27 mouse cellular contexts compared by ENCODE assay signal in genomic region chr2:179318046-179318445, GRCm38 (mm10).
A peak's percentile ranks its signal among the peaks of the same experiment; 100 is the strongest.
DNase-seq lines count a peak whose midpoint lies in the region; ATAC-seq and TF ChIP-seq lines count a peak whose summit lies in the region.
"Had no signal": no experiment of that assay in that cellular context is flagged by ENCODE, and none has a peak within 500 bp of the region (broad histone marks: within the 10 kb centered on the region; RNA-seq: fewer than 3 reads in every experiment).

No protein-coding gene starts in this region.

- 0 out of 2 replicates have a peak overlapping the region, but pooled peaks have one; percentile 3 for H3K27ac ChIP-seq in midbrain, embryonic 15.5 days
- no peak overlapping the region for H3K27ac ChIP-seq in midbrain, embryonic 11.5 days (ENCODE audit: low read depth, low read length)
- no peak overlapping the region for H3K27ac ChIP-seq in forebrain, embryonic 16.5 days (ENCODE audit: low read length)
- H3K27ac ChIP-seq: embryonic facial prominence, embryonic 12.5 days; embryonic facial prominence, embryonic 15.5 days; heart, adult 2 months; heart, embryonic 10.5 days; heart, embryonic 13.5 days; hindbrain, embryonic 14.5 days; hindbrain, postnatal 0 days had no signal

- no peak for ATAC-seq in midbrain, embryonic 15.5 days (replicated peaks)
- no peak for ATAC-seq in midbrain, embryonic 11.5 days (ENCODE audit: low FRiP score)
- peak; percentile 59 for ATAC-seq in forebrain, embryonic 16.5 days
- ATAC-seq: CD4-positive, CD25-positive, alpha-beta regulatory T cell, adult 4 months; hindbrain, postnatal 0 days; inflammation-experienced regulatory T-cells, adult 6 months; intestine, postnatal 0 days; Patski had no signal

- H3K9me3 ChIP-seq in midbrain, embryonic 15.5 days, result no peaks in the 10 kb centered on the region
- H3K9me3 ChIP-seq in midbrain, embryonic 11.5 days (ENCODE audit: control insufficient read depth, low read length), result no peaks in the 10 kb centered on the region; the same call in 1 of the 2 replicates
- H3K9me3 ChIP-seq in forebrain, embryonic 16.5 days (ENCODE audit: control insufficient read depth, low read length), result no peaks in the 10 kb centered on the region; the same call in 1 of the 2 replicates
- H3K9me3 ChIP-seq: embryonic facial prominence, embryonic 12.5 days; heart, embryonic 10.5 days had no signal

- no peaks in the 10 kb centered on the region for H3K4me1 ChIP-seq in midbrain, embryonic 15.5 days
- no peaks in the 10 kb centered on the region for H3K4me1 ChIP-seq in midbrain, embryonic 11.5 days (ENCODE audit: control insufficient read depth, insufficient read depth, low read length)
- H3K4me1 ChIP-seq in forebrain, embryonic 16.5 days (replicated peaks; ENCODE audit: control insufficient read depth, insufficient read depth, low read length), result peaks cover 3% of the 10 kb centered on the region; the same call in 1 of the 2 replicates
- H3K4me1 ChIP-seq: embryonic facial prominence, embryonic 12.5 days; embryonic facial prominence, embryonic 15.5 days; heart, embryonic 10.5 days; heart, embryonic 13.5 days had no signal

- DNase-seq in midbrain, embryonic 11.5 days (ENCODE audit: low spot score, missing footprints), result no peak
- DNase-seq in brain, embryonic 14.5 days (ENCODE audit: low read depth), result peak; percentile 76
- no peak for DNase-seq in left cerebral cortex, postnatal 4 days
- no peak for DNase-seq in lung, adult 18-20 months
- DNase-seq: adrenal gland, adult 2 months; adrenal gland, postnatal 14 days; cerebellum, adult 2 months; cerebellum, adult 9-11 months; cerebellum, postnatal 25 days; gastrocnemius, postnatal 10 days; gastrocnemius, postnatal 36 days; heart, adult 2 months; heart, postnatal 14 days; heart, postnatal 4 days; kidney, adult 2 months had no signal

- intact Hi-C loops in left cerebral cortex, postnatal 4 days (cut with DNase I), result no loop called here

- H3K4me2 ChIP-seq in midbrain, embryonic 15.5 days, result no peak overlapping the region
- no peak overlapping the region for H3K4me2 ChIP-seq in midbrain, embryonic 11.5 days
- H3K4me2 ChIP-seq in forebrain, embryonic 16.5 days (ENCODE audit: low read length), result no peak overlapping the region
- H3K4me2 ChIP-seq: embryonic facial prominence, embryonic 12.5 days; embryonic facial prominence, embryonic 15.5 days; heart, embryonic 13.5 days; hindbrain, embryonic 14.5 days had no signal

- H3K4me3 ChIP-seq in midbrain, embryonic 15.5 days, result no peak overlapping the region
- no peak overlapping the region for H3K4me3 ChIP-seq in midbrain, embryonic 11.5 days (ENCODE audit: low read depth, low read length)
- no peak overlapping the region for H3K4me3 ChIP-seq in forebrain, embryonic 16.5 days (replicated peaks; ENCODE audit: low read length)
- H3K4me3 ChIP-seq: embryonic facial prominence, embryonic 12.5 days; embryonic facial prominence, embryonic 15.5 days; heart, adult 2 months; heart, embryonic 10.5 days; heart, embryonic 13.5 days had no signal

- TF ChIP-seq POLR2A in brain, embryonic 14.5 days (IDR thresholded peaks at IDR 0.05; ENCODE audit: borderline replicate concordance, extremely low read depth, insufficient read depth, insufficient read length, poor library complexity, severe bottlenecking), result no peak

- WGBS in midbrain, embryonic 15.5 days, result 56% methylated on average over 6 of the region's 6 CpGs
- 77% methylated on average over 6 of the region's 6 CpGs for WGBS in midbrain, embryonic 11.5 days
- WGBS in forebrain, embryonic 16.5 days, result 21% methylated on average over 6 of the region's 6 CpGs

- no peak for TF ChIP-seq CTCF in brain, embryonic 14.5 days (IDR thresholded peaks at IDR 0.05; ENCODE audit: borderline replicate concordance, extremely low read depth, insufficient read depth, insufficient read length)

- H3K9ac ChIP-seq in midbrain, embryonic 15.5 days, result no peak overlapping the region
- H3K9ac ChIP-seq in midbrain, embryonic 11.5 days (ENCODE audit: low read length), result no peak overlapping the region
- no peak overlapping the region for H3K9ac ChIP-seq in forebrain, embryonic 16.5 days (replicated peaks; ENCODE audit: low read depth, low read length)
- H3K9ac ChIP-seq: embryonic facial prominence, embryonic 12.5 days; embryonic facial prominence, embryonic 15.5 days; heart, embryonic 13.5 days; hindbrain, embryonic 14.5 days had no signal

- H3K27me3 ChIP-seq in midbrain, embryonic 15.5 days (replicated peaks), result no peaks in the 10 kb centered on the region
- no peaks in the 10 kb centered on the region for H3K27me3 ChIP-seq in midbrain, embryonic 11.5 days (ENCODE audit: control insufficient read depth, insufficient read depth, low read length)
- no peaks in the 10 kb centered on the region for H3K27me3 ChIP-seq in forebrain, embryonic 16.5 days (replicated peaks; ENCODE audit: control insufficient read depth, insufficient read depth, low read length)
- H3K27me3 ChIP-seq: embryonic facial prominence, embryonic 12.5 days; embryonic facial prominence, embryonic 15.5 days; heart, embryonic 13.5 days; Patski had no signal

- no peaks in the 10 kb centered on the region for H3K36me3 ChIP-seq in midbrain, embryonic 15.5 days (replicated peaks)
- H3K36me3 ChIP-seq in midbrain, embryonic 11.5 days (ENCODE audit: control insufficient read depth, insufficient read depth, low read length), result no peaks in the 10 kb centered on the region
- no peaks in the 10 kb centered on the region for H3K36me3 ChIP-seq in forebrain, embryonic 16.5 days (ENCODE audit: control insufficient read depth, insufficient read depth)
- H3K36me3 ChIP-seq: embryonic facial prominence, embryonic 12.5 days; embryonic facial prominence, embryonic 15.5 days; heart, embryonic 10.5 days; heart, embryonic 13.5 days had no signal
